Mouse (Mus musculus): ENCODE results near the gene Cfh.
"Not testable (repeated sequence)": the region's sequence is repeated elsewhere in the genome, so short reads cannot be mapped to it uniquely, and the experiment has no call there.

The Cfh gene

GRCm38 (mm10) chr1:140183664-140184063 is at the start of gene Cfh:
TSS of gene Cfh (minus strand) at chr1:140183764.
- not testable (repeated sequence) for DNase-seq (ENCODE audit: low read depth, low spot score)

- no peak for DNase-seq (ENCODE audit: low read depth, low spot score)
Measured at GRCm38 (mm10) chr1:140226673-140227072, 43.1 kb upstream of the Cfh start.

- no peak for DNase-seq (ENCODE audit: low read depth, low spot score)
Measured at GRCm38 (mm10) chr1:140225221-140225620, 41.7 kb upstream of the Cfh start.

GRCm38 (mm10) chr1:140205329-140205728 is 21.8 kb upstream of the Cfh start:
- no peak for DNase-seq (ENCODE audit: low read depth, low spot score)

GRCm38 (mm10) chr1:140188500-140188899 is 4.9 kb upstream of the Cfh start:
- DNase-seq (ENCODE audit: low read depth, low spot score), result not testable (repeated sequence)

GRCm38 (mm10) chr1:140183208-140183607 is 356 bp downstream of the Cfh start:
- no peak for DNase-seq (ENCODE audit: low read depth, low spot score)

- no peak for DNase-seq (ENCODE audit: low read depth, low spot score)
Measured at GRCm38 (mm10) chr1:140180125-140180524, 3.4 kb downstream of the Cfh start.

- no peak for DNase-seq (ENCODE audit: low read depth, low spot score)
Measured at GRCm38 (mm10) chr1:140175442-140175841, 8.1 kb downstream of the Cfh start.

- no peak for DNase-seq (ENCODE audit: low read depth, low spot score)
Measured at GRCm38 (mm10) chr1:140171581-140172154, 11.9 kb downstream of the Cfh start.

- DNase-seq (ENCODE audit: low read depth, low spot score), result no peak
Measured at GRCm38 (mm10) chr1:140158970-140159369, 24.6 kb downstream of the Cfh start.

GRCm38 (mm10) chr1:140069471-140069870 is 114.1 kb downstream of the Cfh start:
- DNase-seq (ENCODE audit: low read depth, low spot score), result no peak
